Mouse (Mus musculus): ENCODE measurements around the gene Prkd2. TPM values are rescaled to one million over a fixed set of nuclear protein-coding genes. Genes with fewer than 3 reads are reported as not detected.

The Prkd2 gene
- polyA plus RNA-seq, 1 experiment from 2014 or later: 6.0 TPM

DNA sequence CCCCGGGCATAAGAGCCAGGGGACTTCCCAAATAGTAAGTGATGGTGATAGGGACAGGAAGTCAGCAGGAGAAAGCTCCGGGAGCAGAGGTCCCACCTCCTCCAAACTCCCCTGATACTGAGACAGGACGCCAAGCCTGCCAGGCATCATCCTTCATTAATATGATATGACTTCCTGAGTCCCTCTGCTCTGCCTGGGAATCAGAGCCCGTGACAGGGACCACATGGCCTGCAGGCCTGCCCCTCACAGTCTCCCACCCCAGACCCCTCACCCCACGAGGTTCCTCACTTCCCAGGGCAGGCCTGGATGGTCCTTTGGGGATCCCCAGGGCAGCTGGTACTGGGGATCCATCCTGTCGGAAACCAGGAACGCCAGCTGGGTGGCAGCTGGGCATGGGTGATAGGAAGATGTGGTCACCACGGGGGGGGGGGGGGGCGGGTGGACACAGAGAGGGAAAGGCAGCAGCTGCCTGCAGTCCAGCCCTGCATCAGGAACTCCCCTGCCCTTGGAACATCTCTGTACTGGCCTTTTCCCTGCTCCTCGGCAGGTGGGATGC, 61.5 kb downstream of the Prkd2 start:
- no peak overlapping the region for H3K27ac ChIP-seq (ENCODE audit: low read length)
- no peak overlapping the region for H3K4me2 ChIP-seq (ENCODE audit: low read length)
- no peak overlapping the region for H3K9ac ChIP-seq (ENCODE audit: low read depth, low read length)
- H3K36me3 ChIP-seq (ENCODE audit: control insufficient read depth, insufficient read depth, low read length): no peaks in the 10 kb centered on the region
- H3K4me3 ChIP-seq (ENCODE audit: low read depth, low read length): no peak overlapping the region
- peaks cover 3% of the 10 kb centered on the region; the same call in 1 of the 2 replicates for H3K4me1 ChIP-seq (ENCODE audit: control insufficient read depth, insufficient read depth, low read length)
- H3K27me3 ChIP-seq (ENCODE audit: control insufficient read depth, insufficient read depth, low read depth, low read length): no peaks in the 10 kb centered on the region; the same call in 1 of the 2 replicates
- ATAC-seq: no peak
- no peaks in the 10 kb centered on the region for H3K9me3 ChIP-seq (replicated peaks; ENCODE audit: control insufficient read depth, low read length, poor library complexity, severe bottlenecking)
- WGBS: 51% methylated on average over 7 of the region's 10 CpGs

DNA sequence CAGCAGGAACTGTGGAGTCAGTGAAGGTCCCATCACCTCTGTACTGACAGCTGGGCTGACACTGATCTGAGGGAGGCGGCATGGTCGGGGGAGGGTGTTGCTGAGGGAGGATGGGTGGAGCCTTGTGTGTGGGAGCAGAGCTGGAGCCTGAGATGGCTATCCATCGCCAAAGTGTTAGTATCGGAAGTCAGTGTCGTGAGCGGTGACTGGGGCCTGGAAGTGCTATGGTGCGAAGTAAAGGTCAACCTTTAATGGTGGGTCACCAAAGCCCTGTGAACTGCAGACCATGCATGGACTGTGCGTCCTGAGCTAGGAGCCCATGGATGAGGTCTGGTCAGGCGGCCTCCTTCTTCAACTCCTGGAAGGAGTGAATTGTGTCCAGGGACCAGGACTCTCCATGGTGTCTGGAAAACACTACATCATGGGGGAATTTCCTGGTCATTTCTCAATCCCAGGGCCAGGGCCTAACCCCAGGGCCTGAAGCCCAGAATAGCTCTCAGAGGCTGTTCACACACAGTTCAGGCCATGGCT, 62.9 kb downstream of the Prkd2 start:
- no peak overlapping the region for H3K4me2 ChIP-seq (ENCODE audit: low read length)
- H3K27me3 ChIP-seq (ENCODE audit: control insufficient read depth, insufficient read depth, low read depth, low read length): no peaks in the 10 kb centered on the region
- no peak overlapping the region for H3K4me3 ChIP-seq (ENCODE audit: low read depth, low read length)
- H3K27ac ChIP-seq (ENCODE audit: low read length): no peak overlapping the region
- WGBS: 62% methylated on average over 9 of the region's 9 CpGs
- no peaks in the 10 kb centered on the region for H3K36me3 ChIP-seq (ENCODE audit: control insufficient read depth, insufficient read depth, low read length)
- H3K9me3 ChIP-seq (replicated peaks; ENCODE audit: control insufficient read depth, low read length, poor library complexity, severe bottlenecking): no peaks in the 10 kb centered on the region
- H3K9ac ChIP-seq (ENCODE audit: low read depth, low read length): no peak overlapping the region
- ATAC-seq: no peak
- peaks cover 1% of the 10 kb centered on the region; the same call in 1 of the 2 replicates for H3K4me1 ChIP-seq (ENCODE audit: control insufficient read depth, insufficient read depth, low read length)

DNA sequence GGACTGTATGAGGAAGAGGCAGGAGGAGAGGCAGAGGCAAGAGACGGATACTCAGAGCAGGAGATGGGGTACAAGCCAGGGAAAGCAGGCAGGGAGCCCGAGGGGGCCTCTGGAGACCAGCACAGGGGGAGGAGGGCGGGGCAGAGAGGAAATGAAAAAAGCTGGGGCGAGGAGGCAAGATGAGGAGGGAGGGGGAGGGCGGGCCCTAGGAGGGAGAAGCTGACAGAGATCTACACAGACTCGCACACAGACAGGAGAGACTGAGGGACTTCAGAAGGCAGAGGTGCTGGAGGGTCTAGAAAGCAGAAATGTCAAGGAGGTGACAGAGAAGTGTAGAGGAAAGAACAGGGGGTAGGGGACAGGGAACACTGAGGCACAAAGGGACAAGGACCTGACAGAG, 63.6 kb downstream of the Prkd2 start, which contains the start of gene Ptgir:
Gene Ptgir (plus strand): TSS at position 210 of the 400 bp plus-strand sequence.
- Histone ChIP-seq H3K4me2 (ENCODE audit: low read length) (no peak within 1 kb of the TSS), H3K27ac (ENCODE audit: low read length) (no peak within 1 kb of the TSS), H3K4me1 (ENCODE audit: control insufficient read depth, insufficient read depth, low read length) (no peaks in the 10 kb centered on the region), H3K9me3 (replicated peaks; ENCODE audit: control insufficient read depth, low read length, poor library complexity, severe bottlenecking) (no peaks in the 10 kb centered on the region), H3K36me3 (ENCODE audit: control insufficient read depth, insufficient read depth, low read length) (no peaks in the 10 kb centered on the region), H3K9ac (ENCODE audit: low read depth, low read length) (no peak within 1 kb of the TSS; the same call in 1 of the 2 replicates), H3K27me3 (ENCODE audit: control insufficient read depth, insufficient read depth, low read depth, low read length) (no peaks in the 10 kb centered on the region), H3K4me3 (ENCODE audit: low read depth, low read length) (no peak within 1 kb of the TSS)
- ATAC-seq: no peak
- 7% methylated on average over 5 of the region's 6 CpGs for WGBS

DNA sequence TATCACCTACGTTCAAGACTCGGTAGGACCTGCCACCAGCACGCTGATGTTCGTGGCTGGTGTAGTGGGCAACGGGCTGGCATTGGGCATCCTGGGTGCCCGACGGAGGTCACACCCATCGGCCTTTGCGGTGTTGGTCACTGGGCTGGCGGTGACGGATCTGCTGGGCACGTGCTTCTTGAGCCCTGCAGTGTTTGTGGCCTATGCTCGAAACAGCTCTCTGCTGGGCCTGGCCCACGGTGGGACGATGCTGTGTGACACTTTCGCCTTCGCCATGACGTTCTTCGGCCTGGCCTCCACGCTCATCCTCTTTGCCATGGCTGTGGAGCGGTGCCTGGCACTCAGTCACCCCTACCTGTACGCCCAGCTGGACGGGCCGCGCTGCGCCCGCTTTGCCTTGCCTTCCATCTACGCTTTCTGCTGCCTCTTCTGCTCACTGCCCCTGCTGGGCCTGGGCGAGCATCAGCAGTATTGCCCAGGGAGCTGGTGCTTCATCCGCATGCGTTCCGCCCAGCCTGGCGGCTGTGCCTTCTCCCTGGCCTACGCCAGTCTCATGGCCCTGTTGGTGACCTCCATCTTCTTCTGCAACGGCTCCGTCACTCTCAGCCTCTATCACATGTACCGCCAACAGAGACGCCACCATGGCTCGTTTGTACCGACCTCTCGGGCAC, 64.3 kb downstream of the Prkd2 start:
- H3K4me2 ChIP-seq (ENCODE audit: low read length): no peak overlapping the region
- no peak overlapping the region for H3K27ac ChIP-seq (ENCODE audit: low read length)
- ATAC-seq: no peak
- no peak overlapping the region for H3K4me3 ChIP-seq (ENCODE audit: low read depth, low read length)
- 92% methylated on average over 41 of the region's 41 CpGs for WGBS
- H3K9me3 ChIP-seq (replicated peaks; ENCODE audit: control insufficient read depth, low read length, poor library complexity, severe bottlenecking): no peaks in the 10 kb centered on the region
- no peaks in the 10 kb centered on the region for H3K36me3 ChIP-seq (ENCODE audit: control insufficient read depth, insufficient read depth, low read length)
- H3K27me3 ChIP-seq (ENCODE audit: control insufficient read depth, insufficient read depth, low read depth, low read length): no peaks in the 10 kb centered on the region
- H3K4me1 ChIP-seq (ENCODE audit: control insufficient read depth, insufficient read depth, low read length): no peaks in the 10 kb centered on the region
- no peak overlapping the region for H3K9ac ChIP-seq (ENCODE audit: low read depth, low read length)

DNA sequence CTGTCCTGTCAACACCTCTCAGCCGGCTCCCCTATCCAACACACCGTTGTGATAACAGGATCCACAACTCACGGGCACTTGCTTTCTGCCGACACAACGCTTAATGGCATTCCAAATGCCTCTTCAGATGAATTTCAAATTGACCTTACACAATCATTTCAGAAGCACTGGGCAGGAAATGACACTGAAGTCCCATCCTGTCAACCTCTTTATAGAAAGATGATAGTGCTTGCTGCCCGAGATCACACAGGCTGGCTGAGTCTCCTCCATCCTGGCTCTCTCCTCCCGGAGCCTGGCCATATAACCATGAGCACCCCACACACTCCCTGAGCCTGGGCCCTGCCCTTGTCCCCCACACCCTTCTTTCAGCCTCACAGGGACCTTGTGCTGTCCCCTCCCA, 65.1 kb downstream of the Prkd2 start:
- Histone ChIP-seq H3K4me3 (ENCODE audit: low read depth, low read length) (no peak overlapping the region), H3K9me3 (replicated peaks; ENCODE audit: control insufficient read depth, low read length, poor library complexity, severe bottlenecking) (no peaks in the 10 kb centered on the region), H3K4me1 (ENCODE audit: control insufficient read depth, insufficient read depth, low read length) (no peaks in the 10 kb centered on the region), H3K4me2 (ENCODE audit: low read length) (no peak overlapping the region), H3K27me3 (ENCODE audit: control insufficient read depth, insufficient read depth, low read depth, low read length) (no peaks in the 10 kb centered on the region), H3K27ac (ENCODE audit: low read length) (no peak overlapping the region), H3K9ac (ENCODE audit: low read depth, low read length) (no peak overlapping the region), H3K36me3 (ENCODE audit: control insufficient read depth, insufficient read depth, low read length) (no peaks in the 10 kb centered on the region)
- no peak for ATAC-seq
- WGBS: 78% methylated on average over 7 of the region's 7 CpGs

DNA sequence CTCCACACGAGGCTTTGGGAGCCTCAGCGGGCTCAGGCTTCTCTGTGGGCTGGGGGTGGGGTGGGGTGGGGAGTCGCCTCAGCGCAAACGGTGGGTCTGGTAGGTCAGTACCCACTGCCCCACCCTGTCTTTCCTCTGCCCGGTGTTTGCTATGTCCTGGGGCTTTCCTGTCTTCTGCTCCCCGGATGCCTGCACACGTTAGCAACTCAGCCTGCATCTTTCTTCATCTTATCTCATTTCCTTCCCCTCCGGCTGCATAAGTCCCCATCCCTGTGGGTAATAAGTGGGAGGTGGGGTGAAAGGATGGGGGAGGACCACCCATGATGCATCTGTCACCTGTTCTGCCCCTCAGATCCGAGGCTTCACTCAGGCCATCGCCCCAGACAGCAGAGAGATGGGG, 65.7 kb downstream of the Prkd2 start:
- H3K9ac ChIP-seq (ENCODE audit: low read depth, low read length): no peak overlapping the region

DNA sequence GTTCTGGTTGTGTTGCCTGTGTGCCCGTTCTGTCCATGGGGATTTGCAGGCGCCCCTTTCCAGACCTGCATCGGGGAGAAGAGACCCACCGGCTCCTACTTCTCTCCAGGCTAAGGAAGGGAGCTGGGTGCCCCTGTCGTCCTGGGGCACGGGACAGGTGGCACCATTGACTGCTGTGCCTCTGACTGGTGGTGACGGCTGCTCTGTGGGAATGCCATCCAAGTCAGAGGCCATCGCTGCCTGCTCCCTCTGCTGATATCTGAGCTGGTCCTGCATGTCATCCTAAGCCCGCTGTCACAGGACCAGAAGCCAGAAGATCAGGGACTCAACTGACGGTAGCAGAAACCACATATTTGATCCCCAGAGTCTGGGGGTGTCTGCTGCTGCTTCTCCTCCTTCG, 66.2 kb downstream of the Prkd2 start:
- Histone ChIP-seq H3K27ac (ENCODE audit: low read length) (no peak overlapping the region), H3K9ac (ENCODE audit: low read depth, low read length) (no peak overlapping the region), H3K27me3 (ENCODE audit: control insufficient read depth, insufficient read depth, low read depth, low read length) (no peaks in the 10 kb centered on the region), H3K36me3 (ENCODE audit: control insufficient read depth, insufficient read depth, low read length) (no peaks in the 10 kb centered on the region), H3K9me3 (replicated peaks; ENCODE audit: control insufficient read depth, low read length, poor library complexity, severe bottlenecking) (no peaks in the 10 kb centered on the region), H3K4me1 (ENCODE audit: control insufficient read depth, insufficient read depth, low read length) (no peaks in the 10 kb centered on the region; the same call in 1 of the 2 replicates), H3K4me2 (ENCODE audit: low read length) (no peak overlapping the region), H3K4me3 (ENCODE audit: low read depth, low read length) (no peak overlapping the region)
- WGBS: 64% methylated on average over 11 of the region's 11 CpGs
- no peak for ATAC-seq

More for the DNA sequence above, 65.7 kb downstream of the Prkd2 start:
- Histone ChIP-seq H3K27ac (ENCODE audit: low read length) (no peak overlapping the region), H3K4me2 (ENCODE audit: low read length) (no peak overlapping the region), H3K4me3 (ENCODE audit: low read depth, low read length) (no peak overlapping the region), H3K9me3 (replicated peaks; ENCODE audit: control insufficient read depth, low read length, poor library complexity, severe bottlenecking) (no peaks in the 10 kb centered on the region), H3K27me3 (ENCODE audit: control insufficient read depth, insufficient read depth, low read depth, low read length) (no peaks in the 10 kb centered on the region), H3K4me1 (ENCODE audit: control insufficient read depth, insufficient read depth, low read length) (no peaks in the 10 kb centered on the region), H3K36me3 (ENCODE audit: control insufficient read depth, insufficient read depth, low read length) (no peaks in the 10 kb centered on the region)
- WGBS: 47% methylated on average over 11 of the region's 11 CpGs
- no peak for ATAC-seq

DNA sequence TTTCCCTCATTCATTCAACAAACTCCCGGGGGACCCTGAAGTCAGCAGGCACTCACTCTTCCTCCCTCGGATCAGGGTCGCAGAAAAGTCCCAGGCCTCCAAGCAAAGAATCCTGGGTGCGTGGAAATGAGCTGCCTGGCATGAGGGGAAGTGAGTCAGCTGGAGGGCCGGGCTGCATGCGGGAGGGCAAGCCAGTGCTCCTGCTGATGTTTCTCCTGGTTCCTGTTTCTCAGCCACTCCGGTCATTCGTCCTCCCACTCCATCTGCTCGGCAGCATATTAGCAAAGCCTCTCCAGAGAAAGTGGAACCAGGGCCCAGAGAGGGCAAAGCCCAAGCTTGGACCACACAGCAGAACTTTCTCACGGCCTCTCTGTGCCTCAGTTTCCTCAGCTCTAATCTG, 67.2 kb downstream of the Prkd2 start:
- no peak overlapping the region for H3K9ac ChIP-seq (ENCODE audit: low read depth, low read length)
- H3K27me3 ChIP-seq (ENCODE audit: control insufficient read depth, insufficient read depth, low read depth, low read length): no peaks in the 10 kb centered on the region
- ATAC-seq: no peak
- H3K27ac ChIP-seq (ENCODE audit: low read length): no peak overlapping the region
- no peaks in the 10 kb centered on the region for H3K9me3 ChIP-seq (replicated peaks; ENCODE audit: control insufficient read depth, low read length, poor library complexity, severe bottlenecking)
- no peak overlapping the region for H3K4me2 ChIP-seq (ENCODE audit: low read length)
- peaks cover 10% of the 10 kb centered on the region for H3K36me3 ChIP-seq (ENCODE audit: control insufficient read depth, insufficient read depth, low read length)
- WGBS: 55% methylated on average over 10 of the region's 10 CpGs
- H3K4me3 ChIP-seq (ENCODE audit: low read depth, low read length): no peak overlapping the region
- no peaks in the 10 kb centered on the region; the same call in 1 of the 2 replicates for H3K4me1 ChIP-seq (ENCODE audit: control insufficient read depth, insufficient read depth, low read length)

DNA sequence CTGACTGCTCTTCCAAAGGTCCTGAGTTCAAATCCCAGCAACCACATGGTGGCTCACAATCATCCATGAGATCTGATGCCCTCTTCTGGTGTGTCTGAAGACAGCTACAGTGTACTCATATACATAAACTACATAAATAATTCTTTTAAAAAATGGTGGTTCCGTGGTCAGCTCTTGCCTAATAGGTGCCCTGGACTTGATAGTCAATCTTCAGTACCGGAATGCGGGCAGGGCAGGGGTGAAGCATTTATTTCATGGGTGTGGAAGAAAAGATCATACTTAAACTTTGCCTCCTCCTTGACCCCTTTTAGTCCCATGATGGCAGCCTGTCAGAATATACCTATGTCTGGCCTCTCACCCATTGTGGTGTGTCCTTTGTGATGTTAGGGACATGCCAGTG, 69.2 kb downstream of the Prkd2 start:
- H3K9ac ChIP-seq (ENCODE audit: low read depth, low read length): no peak overlapping the region
- 92% methylated on average over 3 of the region's 3 CpGs for WGBS
- ATAC-seq: no peak

More for the DNA sequence above, 69.2 kb downstream of the Prkd2 start:
- peaks cover 28% of the 10 kb centered on the region for H3K36me3 ChIP-seq (ENCODE audit: control insufficient read depth, insufficient read depth, low read length)
- no peaks in the 10 kb centered on the region for H3K27me3 ChIP-seq (ENCODE audit: control insufficient read depth, insufficient read depth, low read depth, low read length)
- no peak overlapping the region for H3K4me3 ChIP-seq (ENCODE audit: low read depth, low read length)
- no peak overlapping the region for H3K27ac ChIP-seq (ENCODE audit: low read length)
- H3K4me2 ChIP-seq (ENCODE audit: low read length): no peak overlapping the region
- no peaks in the 10 kb centered on the region for H3K9me3 ChIP-seq (replicated peaks; ENCODE audit: control insufficient read depth, low read length, poor library complexity, severe bottlenecking)
- no peaks in the 10 kb centered on the region; the same call in 1 of the 2 replicates for H3K4me1 ChIP-seq (ENCODE audit: control insufficient read depth, insufficient read depth, low read length)
